Mouse (Mus musculus) liver, embryonic 14.5 days (tissue): ENCODE measurements at regions not wholly inside any gene's neighbourhood (a gene's known extent, or its start where the extent isn't known, plus 50 kb on each side); places are given as distances from the start of the nearest gene placed in this dataset.

ENCODE experiments used
- ATAC-seq: fragments of 200-750 bp; cut with Nextera tagmentation; 2 replicates; pipeline ENCODE4 v1.8.0; 2017; ENCODE audit warnings: moderate number of reproducible peaks, mild to moderate bottlenecking, moderate library complexity; ENCODE audit not compliant: insufficient read depth
- DNase-seq, 3 experiments: peaks; one replicate each; pipeline ENCODE4 v3.0.0-alpha.2; 2012 to 2013; ENCODE audit warnings: low read depth in 3 of 3, low spot score in 3 of 3
- H3K27ac ChIP-seq: fragments of 300-500 bp; sonication (generic); 2 replicates; pipeline ENCODE4 v1.5.1; 2014; ENCODE audit warnings: moderate library complexity, mild to moderate bottlenecking, control low read depth, inconsistent platforms
- H3K27me3 ChIP-seq: fragments of 300-500 bp; sonication (generic); 2 replicates; pipeline ENCODE4 v1.6.1; 2014; ENCODE audit warnings: mild to moderate bottlenecking, low read length, moderate library complexity; ENCODE audit not compliant: control insufficient read depth, insufficient read depth
- H3K36me3 ChIP-seq: fragments of 300-500 bp; sonication (generic); replicated peaks from 2 replicates; pipeline ENCODE4 v1.6.1; 2014; ENCODE audit warnings: low read depth; ENCODE audit not compliant: control insufficient read depth, insufficient read depth
- H3K4me1 ChIP-seq, 2 experiments: fragments of 200-500 bp in 1 of 2; fragments of 300-500 bp in 1 of 2; sonication (generic) in 1 of 2; replicated peaks; 2 replicates each; pipeline ENCODE4 v1.6.1; 2012 to 2014; ENCODE audit warnings: antibody characterized with exemption in 1 of 2, inconsistent platforms in 1 of 2, low read length in 1 of 2; ENCODE audit not compliant: control insufficient read depth in 2 of 2, insufficient read depth in 2 of 2
- H3K4me2 ChIP-seq: fragments of 300-500 bp; sonication (generic); 2 replicates; pipeline ENCODE4 v1.6.1; 2014; ENCODE audit warnings: low read depth, mild to moderate bottlenecking, control low read depth, moderate library complexity
- H3K4me3 ChIP-seq, 2 experiments: fragments of 200-500 bp in 1 of 2; fragments of 300-500 bp in 1 of 2; sonication (generic) in 1 of 2; 2 replicates each; pipeline ENCODE4 v1.5.1; 2012 to 2014; ENCODE audit warnings: low read depth in 2 of 2, low read length in 2 of 2, mild to moderate bottlenecking in 2 of 2, control low read depth in 1 of 2, inconsistent platforms in 1 of 2, moderate library complexity in 1 of 2; ENCODE audit not compliant: insufficient read depth in 1 of 2
- H3K9ac ChIP-seq: fragments of 300-500 bp; sonication (generic); replicated peaks from 2 replicates; pipeline ENCODE4 v1.6.1; 2014; ENCODE audit warnings: mild to moderate bottlenecking, control low read depth, moderate library complexity
- H3K9me3 ChIP-seq: fragments of 300-500 bp; sonication (generic); 2 replicates; pipeline ENCODE4 v1.6.1; 2016; ENCODE audit warnings: low read length, mixed read lengths; ENCODE audit not compliant: control insufficient read depth
- CTCF ChIP-seq: IDR thresholded peaks from 2 replicates; pipeline ENCODE4 v1.5.1; 2016; ENCODE audit warnings: antibody characterized with exemption, low read depth, control low read depth
- EP300 ChIP-seq: IDR thresholded peaks from 2 replicates; pipeline ENCODE4 v1.6.1; 2016; ENCODE audit warnings: antibody characterized with exemption, low read depth
- WGBS: fragments of 180-500 bp; shearing (Covaris S2); extraction: QIAGEN DNeasy Blood & Tissue Kit; methylation state at CpG from one replicate; pipeline ENCODE4 v1.1.7; 2014; ENCODE audit not compliant: insufficient replicate concordance; 5-methylcytosine and 5-hydroxymethylcytosine counted together

- ATAC-seq (no peak), DNase-seq (peak in 1 of 3 experiments; percentile 17)
- H3K4me2 ChIP-seq: no peak overlapping the region
- WGBS: 27% methylated on average over 16 of the region's 16 CpGs
- peaks cover 23% of the 10 kb centered on the region for H3K27me3 ChIP-seq
- H3K4me3 ChIP-seq: no peak overlapping the region
- no peak overlapping the region for H3K27ac ChIP-seq
- H3K9me3 ChIP-seq: no peaks in the 10 kb centered on the region
- H3K4me1 ChIP-seq: peaks cover 0 to 2% of the 10 kb centered on the region in 2 experiments; a peak in 2 of 4 replicates
- H3K9ac ChIP-seq: no peak overlapping the region
- TF ChIP-seq EP300: no peak
- TF ChIP-seq CTCF: peak; percentile 37; the same call in 1 of the 2 replicates
- no peaks in the 10 kb centered on the region for H3K36me3 ChIP-seq
Observed at GRCm38 (mm10) chr19:45307299-45308275, 55.9 kb upstream of the Btrc start.

- Histone ChIP-seq H3K36me3 (no peaks in the 10 kb centered on the region), H3K4me3 (no peak overlapping the region), H3K4me2 (no peak overlapping the region), H3K4me1 (peaks cover 0 to 2% of the 10 kb centered on the region in 2 experiments; a peak in 2 of 4 replicates), H3K27me3 (peaks cover 11% of the 10 kb centered on the region), H3K9me3 (no peaks in the 10 kb centered on the region), H3K27ac (no peak overlapping the region), H3K9ac (no peak overlapping the region)
- DNase-seq (no peak), ATAC-seq (no peak)
- peak; percentile 74 for TF ChIP-seq CTCF
- TF ChIP-seq EP300: no peak
- 50% methylated on average over 8 of the region's 8 CpGs for WGBS
Observed at GRCm38 (mm10) chr19:45308676-45309275, 54.8 kb upstream of the Btrc start.

GRCm38 (mm10) chr19:45310291-45310881, 53.1 kb upstream of the Btrc start:
- Histone ChIP-seq H3K36me3 (no peaks in the 10 kb centered on the region), H3K4me1 (peaks cover 0 to 2% of the 10 kb centered on the region in 2 experiments; a peak in 2 of 4 replicates), H3K4me2 (peak overlapping the region; percentile 43), H3K4me3 (peak overlapping the region in 1 of 2 experiments; percentile 25; a peak in 1 of 4 replicates), H3K27me3 (peaks cover 3% of the 10 kb centered on the region; the same call in 1 of the 2 replicates), H3K27ac (no peak overlapping the region), H3K9me3 (no peaks in the 10 kb centered on the region), H3K9ac (no peak overlapping the region)
- DNase-seq (no peak), ATAC-seq (no peak)
- TF ChIP-seq CTCF: no peak
- no peak for TF ChIP-seq EP300
- WGBS: 31% methylated on average over 5 of the region's 5 CpGs

- Histone ChIP-seq H3K9ac (no peak overlapping the region), H3K27me3 (0 out of 2 replicates have a peak, but pooled peaks cover 3% of the 10 kb centered on the region)
Observed at GRCm38 (mm10) chr19:45310944-45311603, 52.5 kb upstream of the Btrc start.

More at GRCm38 (mm10) chr19:45310944-45311603, 52.5 kb upstream of the Btrc start:
- ATAC-seq (no peak), DNase-seq (peak in 1 of 3 experiments; percentile 20)
- 12% methylated on average over 15 of the region's 15 CpGs for WGBS
- TF ChIP-seq EP300 (no peak), CTCF (no peak)
- Histone ChIP-seq H3K27ac (no peak overlapping the region), H3K4me2 (peak overlapping the region; percentile 43), H3K36me3 (no peaks in the 10 kb centered on the region), H3K9me3 (no peaks in the 10 kb centered on the region), H3K4me1 (peaks cover 0 to 2% of the 10 kb centered on the region in 2 experiments; a peak in 2 of 4 replicates), H3K4me3 (peak overlapping the region in 1 of 2 experiments; percentile 25; a peak in 1 of 4 replicates)
